Mouse (Mus musculus): ENCODE data around the gene Tbc1d1. TPM values are rescaled to one million over a fixed set of nuclear protein-coding genes. Genes with fewer than 3 reads are reported as not detected.
"Not testable (repeated sequence)": the region's sequence is repeated elsewhere in the genome, so short reads cannot be mapped to it uniquely, and the experiment has no call there.

Gene Tbc1d1
- polyA plus RNA-seq, 1 experiment, result 3.8 TPM

DNA sequence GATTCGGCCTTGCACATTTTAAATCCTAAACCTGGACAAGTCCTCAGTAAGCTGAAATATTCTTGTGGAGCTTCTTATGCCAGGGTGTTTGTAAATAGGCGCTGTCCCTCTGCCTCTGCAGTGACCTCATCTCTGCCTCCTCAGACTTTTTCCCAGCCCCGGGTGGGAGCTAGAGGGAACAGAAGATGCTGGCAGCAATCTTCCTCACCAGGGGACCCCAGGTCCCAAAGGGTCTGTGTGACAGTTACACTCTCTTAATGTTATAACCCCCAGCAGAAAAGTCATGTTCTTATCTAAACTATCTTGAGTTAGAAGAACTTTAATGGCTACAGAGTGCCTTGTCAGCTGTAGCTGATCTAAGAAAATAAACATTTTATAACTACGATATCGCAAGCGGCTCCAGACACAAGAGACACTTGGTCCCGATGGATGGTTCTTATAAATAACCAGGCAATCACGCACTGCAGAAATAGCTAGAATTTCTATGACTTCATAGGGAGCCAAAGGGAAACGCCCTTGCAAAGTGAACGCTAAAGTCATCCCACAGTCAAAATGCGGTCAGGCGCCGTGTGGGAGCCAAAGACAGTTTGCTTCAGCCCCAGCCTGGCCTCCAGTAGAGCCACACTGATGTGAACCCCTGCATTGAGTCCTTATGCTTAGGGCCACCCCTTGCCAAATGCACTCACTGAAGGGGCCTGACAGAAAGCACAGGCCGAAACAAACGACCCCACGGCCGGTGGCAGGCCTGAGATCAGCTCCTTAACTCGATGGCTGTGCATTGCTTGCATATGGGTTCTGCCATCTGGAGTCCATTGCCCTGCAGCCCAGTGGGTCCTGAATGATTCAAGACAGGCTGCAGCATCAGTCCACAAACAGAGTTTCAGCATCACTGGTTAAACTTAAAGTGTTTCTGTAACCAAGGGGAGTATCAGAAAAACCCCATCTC is 202.8 kb downstream of the Tbc1d1 start:
- Histone ChIP-seq H3K9me3 (peaks cover 10% of the 10 kb centered on the region; the same call in 1 of the 2 replicates), H3K36me3 (replicated peaks; ENCODE audit: low read length) (peaks cover 2% of the 10 kb centered on the region), H3K27me3 (replicated peaks) (peaks cover 2% of the 10 kb centered on the region), H3K4me3 (replicated peaks) (no peak overlapping the region), H3K4me1 (peaks cover 13% of the 10 kb centered on the region)
- TF ChIP-seq FLI1 (IDR thresholded peaks at IDR 0.05; ENCODE audit: low read length) (no peak), GATA1 (IDR thresholded peaks at IDR 0.05; ENCODE audit: borderline replicate concordance, low read length) (no peak)

DNA sequence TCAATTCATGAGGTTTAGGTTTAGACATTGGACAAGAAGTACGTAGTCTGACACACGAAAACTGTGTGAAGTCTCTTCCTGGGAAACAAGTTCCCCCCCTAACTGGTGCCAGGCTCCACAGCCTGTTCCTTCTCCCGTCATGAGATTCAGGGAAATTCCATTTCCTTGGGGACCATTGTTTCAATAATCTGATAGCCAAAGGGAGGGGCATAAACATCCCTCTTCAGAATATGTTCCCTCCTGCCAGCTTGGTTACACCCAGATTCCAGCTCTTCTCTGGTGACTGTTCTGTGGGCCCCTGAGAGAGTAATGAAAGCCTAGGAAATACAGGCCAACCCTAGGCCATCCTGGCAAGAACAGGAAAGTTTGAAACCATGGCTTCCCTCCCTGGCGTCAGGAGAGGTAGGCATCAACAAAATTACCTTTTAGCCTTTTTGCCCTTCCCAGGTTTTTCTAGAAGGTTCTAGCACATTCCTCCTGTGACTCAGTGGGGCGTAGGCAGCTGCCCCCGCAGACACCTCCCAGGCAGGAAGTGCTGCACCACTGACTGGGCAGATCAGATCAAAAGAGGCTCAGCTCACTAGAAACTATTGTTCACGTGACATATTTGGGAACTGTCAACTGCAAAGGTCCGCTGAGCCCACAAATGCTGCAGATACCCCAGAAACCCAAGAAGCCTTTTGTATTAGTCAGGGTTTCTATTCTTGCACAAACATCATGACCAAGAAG is 204.2 kb downstream of the Tbc1d1 start:
- H3K27me3 ChIP-seq (replicated peaks), result peaks cover 4% of the 10 kb centered on the region
- H3K9me3 ChIP-seq, result peaks cover 10% of the 10 kb centered on the region; the same call in 1 of the 2 replicates
- no peak overlapping the region for H3K4me3 ChIP-seq (replicated peaks)
- H3K4me1 ChIP-seq, result peaks cover 13% of the 10 kb centered on the region
- H3K36me3 ChIP-seq (replicated peaks; ENCODE audit: low read length), result peaks cover 2% of the 10 kb centered on the region
- TF ChIP-seq FLI1 (IDR thresholded peaks at IDR 0.05; ENCODE audit: low read length) (no peak), GATA1 (IDR thresholded peaks at IDR 0.05; ENCODE audit: borderline replicate concordance, low read length) (no peak)

DNA sequence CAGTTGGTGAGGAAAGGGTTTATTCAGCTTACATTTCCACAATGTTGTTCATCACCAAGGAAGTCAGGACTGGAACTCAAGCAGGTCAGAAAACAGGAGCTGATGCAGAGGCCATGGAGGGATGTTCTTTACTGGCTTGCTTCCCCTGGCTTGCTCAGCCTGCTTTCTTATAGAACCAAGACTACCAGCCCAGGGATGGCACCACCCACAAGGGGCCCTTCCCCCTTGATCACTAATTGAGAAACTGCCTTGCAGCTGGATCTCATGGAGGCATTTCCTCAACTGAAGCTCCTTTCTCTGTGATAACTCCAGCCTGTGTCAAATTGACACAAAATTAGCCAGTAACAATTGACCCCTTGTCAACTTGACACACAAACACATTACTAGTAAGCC is 204.8 kb downstream of the Tbc1d1 start:
- not testable (repeated sequence) for H3K4me3 ChIP-seq (replicated peaks); H3K9me3 ChIP-seq; H3K36me3 ChIP-seq (replicated peaks; ENCODE audit: low read length); H3K27me3 ChIP-seq (replicated peaks)
- peaks cover 15% of the 10 kb centered on the region for H3K4me1 ChIP-seq

DNA sequence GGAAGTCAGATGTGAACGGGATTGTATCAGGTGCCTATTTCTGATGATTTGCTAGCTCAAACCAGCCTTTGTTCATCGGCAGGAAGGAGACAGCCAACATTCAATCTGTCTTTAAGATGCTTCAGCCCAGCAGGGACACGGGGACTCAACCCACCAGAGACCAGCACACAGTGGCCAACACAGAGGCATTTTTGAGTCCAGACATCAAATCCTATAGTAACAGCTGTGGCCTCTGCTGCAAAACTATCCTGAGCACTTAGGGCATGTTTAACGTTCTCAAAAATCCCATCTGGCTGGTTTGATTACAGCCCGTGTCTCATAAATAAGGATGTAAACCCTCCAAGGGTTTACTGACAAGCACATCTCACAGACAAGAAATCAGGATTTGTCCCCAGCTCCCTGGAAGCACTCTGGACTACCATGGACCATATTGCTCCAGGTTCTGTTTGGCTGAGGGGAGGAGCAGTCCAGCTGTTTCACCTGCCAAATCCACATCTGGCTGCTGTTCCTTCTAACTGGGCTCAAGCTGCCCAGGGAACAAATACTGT is 207.8 kb downstream of the Tbc1d1 start:
- H3K36me3 ChIP-seq (replicated peaks; ENCODE audit: low read length), result peaks cover 2% of the 10 kb centered on the region
- TF ChIP-seq GATA1 (IDR thresholded peaks at IDR 0.05; ENCODE audit: borderline replicate concordance, low read length) (no peak), FLI1 (IDR thresholded peaks at IDR 0.05; ENCODE audit: low read length) (no peak)
- peaks cover 33% of the 10 kb centered on the region for H3K4me1 ChIP-seq
- peaks cover 10% of the 10 kb centered on the region; the same call in 1 of the 2 replicates for H3K9me3 ChIP-seq
- H3K27me3 ChIP-seq (replicated peaks), result peaks cover 5% of the 10 kb centered on the region
- no peak overlapping the region for H3K4me3 ChIP-seq (replicated peaks)

DNA sequence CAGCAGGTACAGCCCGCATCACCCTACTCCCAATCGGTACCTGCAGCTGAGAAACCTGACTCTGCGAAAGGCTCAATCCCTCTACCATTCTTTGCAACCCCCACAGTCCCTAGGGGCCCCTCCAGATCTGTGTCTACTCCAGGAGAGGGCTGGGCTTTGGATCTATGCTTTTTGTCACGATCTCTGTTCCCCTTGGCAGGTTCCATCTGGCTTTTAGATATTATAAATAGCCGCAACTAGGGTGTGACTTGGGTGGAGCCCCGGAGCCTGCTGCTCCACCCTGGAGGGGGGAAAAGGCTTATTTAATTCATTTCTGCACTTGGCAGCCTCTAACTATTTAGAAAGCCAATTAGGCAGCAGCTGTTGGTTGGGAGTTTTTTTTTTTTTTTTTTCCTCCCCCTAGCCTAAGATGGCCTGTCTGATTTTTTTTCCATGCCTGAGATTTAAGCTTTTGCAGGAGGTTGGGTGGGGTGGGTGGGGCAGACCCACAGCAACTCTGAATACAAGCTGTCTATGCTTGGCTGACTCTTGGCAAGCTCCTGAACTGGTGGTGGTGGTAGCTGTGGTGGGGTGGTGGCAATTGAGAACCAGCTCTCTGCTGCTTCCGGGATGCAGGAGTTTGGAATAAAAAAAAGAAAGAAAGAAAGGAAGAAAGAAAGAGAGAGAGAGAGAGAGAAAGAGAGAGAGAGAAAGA is 208.5 kb downstream of the Tbc1d1 start:
- Histone ChIP-seq H3K4me1 (peaks cover 31% of the 10 kb centered on the region), H3K4me3 (replicated peaks) (no peak overlapping the region), H3K27me3 (replicated peaks) (peaks cover 5% of the 10 kb centered on the region), H3K9me3 (peaks cover 10% of the 10 kb centered on the region; the same call in 1 of the 2 replicates), H3K36me3 (replicated peaks; ENCODE audit: low read length) (peaks cover 2% of the 10 kb centered on the region)
- TF ChIP-seq FLI1 (IDR thresholded peaks at IDR 0.05; ENCODE audit: low read length) (no peak), GATA1 (IDR thresholded peaks at IDR 0.05; ENCODE audit: borderline replicate concordance, low read length) (no peak)

DNA sequence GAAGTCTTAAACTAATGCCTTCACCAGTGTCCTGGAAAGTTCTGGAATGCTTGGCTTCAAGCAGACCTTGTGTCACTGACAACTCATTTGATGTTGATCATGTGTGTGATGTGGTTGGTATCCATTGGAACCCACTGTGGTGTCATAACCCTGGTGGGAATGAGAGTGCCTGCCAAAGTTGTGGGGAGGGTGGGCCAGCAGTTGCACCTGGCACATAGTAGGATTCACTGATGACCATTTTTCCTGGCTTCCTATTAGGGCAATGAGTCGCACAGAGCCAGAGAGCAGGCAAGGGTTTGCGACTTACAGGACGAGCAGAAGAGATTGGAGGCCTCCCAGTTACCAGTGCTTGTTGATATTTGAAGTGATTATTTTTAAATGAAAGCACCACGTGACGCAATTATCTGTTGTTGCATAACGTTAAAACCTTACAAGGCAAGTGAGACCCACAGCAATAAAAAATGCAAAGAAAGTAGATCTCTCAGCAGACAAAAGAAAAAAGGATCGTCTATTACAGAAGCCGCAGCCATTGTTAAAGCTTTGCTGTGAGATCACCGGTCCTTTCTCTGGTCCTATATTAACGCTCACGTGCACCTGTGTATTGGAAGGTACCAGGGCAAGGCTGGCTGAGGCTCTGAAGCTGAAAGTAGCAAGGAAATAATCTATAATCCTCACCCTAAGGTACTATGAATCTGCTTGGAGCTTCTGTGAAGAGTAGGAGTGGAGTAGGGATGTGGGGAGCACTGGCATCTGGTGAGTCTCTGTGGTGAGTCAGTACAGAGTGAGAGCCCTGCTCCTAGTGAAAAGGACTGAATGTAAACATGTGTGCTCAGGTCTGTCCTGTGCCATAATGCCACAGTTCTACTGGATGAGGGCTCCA is 209.3 kb downstream of the Tbc1d1 start:
- Histone ChIP-seq H3K4me3 (replicated peaks) (no peak overlapping the region), H3K36me3 (replicated peaks; ENCODE audit: low read length) (peaks cover 2% of the 10 kb centered on the region), H3K4me1 (peaks cover 31% of the 10 kb centered on the region), H3K9me3 (peaks cover 10% of the 10 kb centered on the region; the same call in 1 of the 2 replicates), H3K27me3 (replicated peaks) (peaks cover 5% of the 10 kb centered on the region)
- TF ChIP-seq FLI1 (IDR thresholded peaks at IDR 0.05; ENCODE audit: low read length) (no peak), GATA1 (IDR thresholded peaks at IDR 0.05; ENCODE audit: borderline replicate concordance, low read length) (no peak)

DNA sequence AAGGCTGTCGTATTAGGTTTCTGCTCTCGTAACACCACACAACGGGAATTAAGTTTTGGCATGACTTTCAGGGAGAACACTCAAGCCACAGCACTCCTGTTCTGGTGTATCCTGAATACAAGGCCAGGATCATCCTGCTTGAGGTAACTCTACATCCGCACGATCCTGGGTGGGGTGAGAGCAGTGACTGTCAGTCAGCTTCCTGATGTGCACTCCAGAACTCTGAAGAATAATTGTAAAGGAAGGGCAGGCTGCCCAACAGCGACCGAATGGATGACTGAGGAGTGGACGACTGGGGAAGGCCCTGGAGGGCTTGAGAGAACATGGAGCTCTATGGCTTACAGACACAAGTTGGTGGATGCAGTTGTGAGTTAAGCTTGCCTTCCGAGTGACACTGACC is 210.0 kb downstream of the Tbc1d1 start:
- Histone ChIP-seq H3K4me3 (replicated peaks) (no peak overlapping the region), H3K9me3 (peaks cover 10% of the 10 kb centered on the region; the same call in 1 of the 2 replicates), H3K27me3 (replicated peaks) (peaks cover 5% of the 10 kb centered on the region), H3K36me3 (replicated peaks; ENCODE audit: low read length) (peaks cover 2% of the 10 kb centered on the region), H3K4me1 (peaks cover 34% of the 10 kb centered on the region)
- TF ChIP-seq FLI1 (IDR thresholded peaks at IDR 0.05; ENCODE audit: low read length) (no peak), GATA1 (IDR thresholded peaks at IDR 0.05; ENCODE audit: borderline replicate concordance, low read length) (no peak)

DNA sequence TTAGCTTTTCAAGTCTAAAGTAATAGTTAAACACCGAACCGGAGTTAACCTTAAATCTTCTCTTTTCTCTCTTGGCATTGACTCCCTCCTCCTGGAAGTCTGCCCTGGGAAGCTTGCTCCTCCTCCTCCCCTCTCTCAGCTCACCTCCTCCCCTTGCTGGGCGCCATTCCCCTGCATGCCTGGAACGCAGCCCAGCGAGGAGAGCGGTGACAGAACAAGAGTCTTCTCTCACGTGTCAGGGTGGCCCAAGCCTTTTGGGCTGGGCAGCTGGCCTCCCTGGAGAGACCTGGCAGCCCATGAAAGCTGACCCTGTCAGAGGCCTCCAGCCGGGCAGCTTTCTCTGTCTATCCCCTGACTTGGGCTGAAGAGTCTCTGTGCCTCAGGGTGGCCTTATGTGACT is 211.3 kb downstream of the Tbc1d1 start:
- TF ChIP-seq GATA1 (IDR thresholded peaks at IDR 0.05; ENCODE audit: borderline replicate concordance, low read length) (no peak), FLI1 (IDR thresholded peaks at IDR 0.05; ENCODE audit: low read length) (no peak)
- Histone ChIP-seq H3K4me3 (replicated peaks) (no peak overlapping the region), H3K36me3 (replicated peaks; ENCODE audit: low read length) (peaks cover 2% of the 10 kb centered on the region), H3K4me1 (peaks cover 48% of the 10 kb centered on the region), H3K9me3 (peaks cover 5% of the 10 kb centered on the region; the same call in 1 of the 2 replicates), H3K27me3 (replicated peaks) (peaks cover 5% of the 10 kb centered on the region)

Data from megakaryocyte, embryonic 14.5 days (primary cell).